Mouse (Mus musculus) limb, embryonic 11.5 days (tissue): ENCODE data around the gene Robo4. TPM values are rescaled to one million over a fixed set of nuclear protein-coding genes. Genes with fewer than 3 reads are reported as not detected.

Source experiments
- ATAC-seq: fragments of 200-750 bp; cut with Nextera tagmentation; 2 replicates; pipeline ENCODE4 v1.8.0; 2017; ENCODE audit warnings: low read depth; ENCODE audit not compliant: insufficient number of reproducible peaks, low FRiP score, low TSS enrichment
- DNase-seq: peaks from one replicate; pipeline ENCODE4 v3.0.0-alpha.2; 2015; ENCODE audit warnings: low spot score
- H3K27ac ChIP-seq: fragments of 300-500 bp; sonication (generic); replicated peaks from 2 replicates; pipeline ENCODE4 v1.5.1; 2014; ENCODE audit warnings: low read depth, mild to moderate bottlenecking, low read length
- H3K27me3 ChIP-seq: fragments of 300-500 bp; sonication (generic); 2 replicates; pipeline ENCODE4 v1.6.1; 2014; ENCODE audit warnings: mild to moderate bottlenecking, low read length, mixed read lengths; ENCODE audit not compliant: control insufficient read depth, insufficient read depth
- H3K36me3 ChIP-seq: fragments of 300-500 bp; sonication (generic); 2 replicates; pipeline ENCODE4 v1.6.1; 2014; ENCODE audit warnings: mild to moderate bottlenecking, low read length, moderate library complexity, mixed read lengths; ENCODE audit not compliant: control insufficient read depth, insufficient read depth
- H3K4me1 ChIP-seq: fragments of 300-500 bp; sonication (generic); 2 replicates; pipeline ENCODE4 v1.6.1; 2014; ENCODE audit warnings: low read length, mixed read lengths; ENCODE audit not compliant: control insufficient read depth, insufficient read depth
- H3K4me2 ChIP-seq: fragments of 300-500 bp; sonication (generic); 2 replicates; pipeline ENCODE4 v1.6.1; 2014; ENCODE audit warnings: low read depth, mild to moderate bottlenecking, moderate library complexity; ENCODE audit not compliant: severe bottlenecking
- H3K4me3 ChIP-seq: fragments of 300-500 bp; sonication (generic); 2 replicates; pipeline ENCODE4 v1.5.1; 2014; ENCODE audit warnings: low read depth, low read length
- H3K9ac ChIP-seq: fragments of 300-500 bp; sonication (generic); 2 replicates; pipeline ENCODE4 v1.6.1; 2014; ENCODE audit warnings: mild to moderate bottlenecking, low read length
- H3K9me3 ChIP-seq: fragments of 300-500 bp; sonication (generic); 2 replicates; pipeline ENCODE4 v1.6.1; 2016; ENCODE audit warnings: low read length; ENCODE audit not compliant: control insufficient read depth
- WGBS: fragments of 180-500 bp; shearing (Covaris S2); extraction: QIAGEN DNeasy Blood & Tissue Kit; methylation state at CpG from one replicate; pipeline ENCODE4 v1.1.7; 2014; 5-methylcytosine and 5-hydroxymethylcytosine counted together
- polyA plus RNA-seq: library from polyadenylated mRNA; unstranded; fragments of >200 nt; fragmentation: Nextera tagmentation; extraction: Ambion mirVana; gene quantifications from 2 replicates; pipeline ENCODE4 v1.2.1, GENCODE M21; 2014

The Robo4 gene
- polyA plus RNA-seq, 1 experiment from 2014 or later: 9.0 TPM

GRCm38 (mm10) chr9:37365706-37366105 lies 36.0 kb upstream of the Robo4 start:
- Histone ChIP-seq H3K27ac (no peak overlapping the region), H3K36me3 (no peaks in the 10 kb centered on the region), H3K4me3 (no peak overlapping the region), H3K27me3 (no peaks in the 10 kb centered on the region), H3K4me2 (no peak overlapping the region), H3K9ac (no peak overlapping the region), H3K4me1 (0 out of 2 replicates have a peak, but pooled peaks cover 3% of the 10 kb centered on the region), H3K9me3 (no peaks in the 10 kb centered on the region)
- ATAC-seq: no peak
- 68% methylated on average over 5 of the region's 5 CpGs for WGBS
- no peak for DNase-seq

GRCm38 (mm10) chr9:37367301-37368080 lies 34.2 kb upstream of the Robo4 start, which contains the start of gene Hepacam:
Gene Hepacam (plus strand): TSS chr9:37367351.
- Histone ChIP-seq H3K27ac (no peak within 1 kb of the TSS), H3K36me3 (no peaks in the 10 kb centered on the region), H3K9me3 (no peaks in the 10 kb centered on the region), H3K4me3 (no peak within 1 kb of the TSS), H3K4me1 (0 out of 2 replicates have a peak, but pooled peaks cover 3% of the 10 kb centered on the region), H3K4me2 (no peak within 1 kb of the TSS), H3K9ac (no peak within 1 kb of the TSS), H3K27me3 (no peaks in the 10 kb centered on the region)
- ATAC-seq: no peak
- 86% methylated on average over 17 of the region's 17 CpGs for WGBS
- no peak for DNase-seq

- Histone ChIP-seq H3K4me1 (0 out of 2 replicates have a peak, but pooled peaks cover 3% of the 10 kb centered on the region), H3K27ac (no peak overlapping the region), H3K9ac (no peak overlapping the region), H3K4me3 (no peak overlapping the region), H3K4me2 (no peak overlapping the region), H3K36me3 (no peaks in the 10 kb centered on the region), H3K27me3 (no peaks in the 10 kb centered on the region), H3K9me3 (no peaks in the 10 kb centered on the region)
- 77% methylated on average over 11 of the region's 11 CpGs for WGBS
- no peak for DNase-seq
- no peak for ATAC-seq
Measured at GRCm38 (mm10) chr9:37368081-37368830, 33.4 kb upstream of the Robo4 start.

GRCm38 (mm10) chr9:37368860-37369259 lies 32.8 kb upstream of the Robo4 start:
- H3K27me3 ChIP-seq: no peaks in the 10 kb centered on the region
- 0 out of 2 replicates have a peak, but pooled peaks cover 3% of the 10 kb centered on the region for H3K4me1 ChIP-seq
- no peak overlapping the region for H3K4me3 ChIP-seq
- no peak overlapping the region for H3K27ac ChIP-seq
- DNase-seq (no peak), ATAC-seq (no peak)
- no peaks in the 10 kb centered on the region for H3K36me3 ChIP-seq
- no peak overlapping the region for H3K9ac ChIP-seq
- no peaks in the 10 kb centered on the region for H3K9me3 ChIP-seq
- WGBS: 77% methylated on average over 8 of the region's 8 CpGs
- H3K4me2 ChIP-seq: no peak overlapping the region

- ATAC-seq (no peak), DNase-seq (no peak)
- H3K9ac ChIP-seq: no peak overlapping the region
- no peak overlapping the region for H3K4me3 ChIP-seq
- H3K27ac ChIP-seq: no peak overlapping the region
- no peaks in the 10 kb centered on the region for H3K9me3 ChIP-seq
- 0 out of 2 replicates have a peak, but pooled peaks cover 3% of the 10 kb centered on the region for H3K4me1 ChIP-seq
- WGBS: 82% methylated on average over 7 of the region's 7 CpGs
- no peaks in the 10 kb centered on the region for H3K36me3 ChIP-seq
- no peaks in the 10 kb centered on the region for H3K27me3 ChIP-seq
- H3K4me2 ChIP-seq: no peak overlapping the region
Measured at GRCm38 (mm10) chr9:37371232-37371801, 30.4 kb upstream of the Robo4 start.

GRCm38 (mm10) chr9:37375718-37376117 lies 26.0 kb upstream of the Robo4 start:
- Histone ChIP-seq H3K4me3 (no peak overlapping the region), H3K4me1 (no peaks in the 10 kb centered on the region), H3K9me3 (no peaks in the 10 kb centered on the region), H3K9ac (no peak overlapping the region), H3K27me3 (no peaks in the 10 kb centered on the region), H3K4me2 (no peak overlapping the region), H3K27ac (no peak overlapping the region), H3K36me3 (no peaks in the 10 kb centered on the region)
- 87% methylated on average over 5 of the region's 5 CpGs for WGBS
- DNase-seq: no peak
- no peak for ATAC-seq

GRCm38 (mm10) chr9:37383161-37383560 lies 18.5 kb upstream of the Robo4 start:
- Histone ChIP-seq H3K4me1 (no peaks in the 10 kb centered on the region), H3K4me2 (no peak overlapping the region), H3K4me3 (no peak overlapping the region), H3K9me3 (no peaks in the 10 kb centered on the region), H3K27ac (no peak overlapping the region), H3K36me3 (no peaks in the 10 kb centered on the region), H3K27me3 (peaks cover 11% of the 10 kb centered on the region; the same call in 1 of the 2 replicates), H3K9ac (no peak overlapping the region)
- DNase-seq (no peak), ATAC-seq (no peak)
- 89% methylated on average over 6 of the region's 6 CpGs for WGBS
